Mouse (Mus musculus): ENCODE measurements around the gene Henmt1. TPM values are rescaled to one million over a fixed set of nuclear protein-coding genes. Genes with fewer than 3 reads are reported as not detected.

The Henmt1 gene
- polyA plus RNA-seq, 1 experiment from 2014 or later = 0.56 TPM

Other genes with a start within 250 kb of the Henmt1 start
- gene Gpsm2, start 217.6 kb upstream of the Henmt1 start, polyA plus RNA-seq (2015; fragmentation: Nextera tagmentation; extraction: Ambion mirVana) = 64.6 and 69.6 TPM in 2 replicates
- not detected in 2 replicates for gene Aknad1, start 200.2 kb upstream of the Henmt1 start, polyA plus RNA-seq (2015; fragmentation: Nextera tagmentation; extraction: Ambion mirVana)
- 16.0 and 17.1 TPM in 2 replicates for gene Stxbp3, start 99.3 kb upstream of the Henmt1 start, polyA plus RNA-seq (2015; fragmentation: Nextera tagmentation; extraction: Ambion mirVana)
- gene Fndc7, start 49.9 kb upstream of the Henmt1 start, polyA plus RNA-seq (2015; fragmentation: Nextera tagmentation; extraction: Ambion mirVana) = not detected in 2 replicates
- 74.3 and 74.9 TPM in 2 replicates for gene Prpf38b, start 28.1 kb upstream of the Henmt1 start, polyA plus RNA-seq (2015; fragmentation: Nextera tagmentation; extraction: Ambion mirVana)
- not detected in 2 replicates for gene Gm9857, start 572 bp downstream of the Henmt1 start, polyA plus RNA-seq (2015; fragmentation: Nextera tagmentation; extraction: Ambion mirVana)
- 6.3 and 6.7 TPM in 2 replicates for gene Fam102b, start 87.7 kb downstream of the Henmt1 start, polyA plus RNA-seq (2015; fragmentation: Nextera tagmentation; extraction: Ambion mirVana)
- gene Slc25a54, start 140.6 kb downstream of the Henmt1 start, polyA plus RNA-seq (2015; fragmentation: Nextera tagmentation; extraction: Ambion mirVana) = not detected in 2 replicates
- gene Slc25a24, start 183.3 kb downstream of the Henmt1 start, polyA plus RNA-seq (2015; fragmentation: Nextera tagmentation; extraction: Ambion mirVana) = 7.7 and 9.2 TPM in 2 replicates